Mouse (Mus musculus): ENCODE measurements around the gene Zfp750. TPM values are rescaled to one million over a fixed set of nuclear protein-coding genes. Genes with fewer than 3 reads are reported as not detected.
A peak's percentile ranks its signal among the peaks of the same experiment; 100 is the strongest.

Zfp750 gene
- total RNA-seq, 1 experiment from 2014 or later, result not detected

DNA sequence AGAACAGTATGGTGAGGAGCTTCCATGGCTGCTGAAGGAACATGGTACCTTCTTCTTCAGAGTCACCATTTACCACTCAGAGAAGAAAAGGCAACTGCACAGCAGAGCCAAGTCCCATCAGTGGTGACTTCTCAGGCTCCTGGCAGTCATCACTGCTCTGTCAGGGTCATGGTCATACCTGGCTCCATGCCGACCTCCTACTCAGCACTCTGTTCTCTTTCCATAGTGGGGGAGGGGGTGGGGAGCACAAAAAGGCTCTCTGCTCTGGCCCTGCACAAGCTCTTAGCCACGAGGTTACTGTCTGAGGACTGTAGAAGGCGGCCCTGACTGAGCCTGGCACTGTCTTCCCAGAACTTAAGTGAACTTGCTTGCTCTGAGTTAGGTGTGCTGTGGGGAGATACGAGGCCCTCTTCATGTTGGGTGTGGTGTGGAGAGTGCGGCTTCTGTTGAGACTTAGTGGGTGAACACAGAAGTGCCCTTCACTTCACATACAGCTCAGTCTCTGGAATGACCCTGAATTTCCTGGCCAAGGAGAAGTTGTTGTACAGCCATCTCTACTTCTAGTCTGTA lies 24.2 kb upstream of the Zfp750 start:
- ATAC-seq (replicated peaks; ENCODE audit: low read depth, poor library complexity, severe bottlenecking), result no peak; the same call in 1 of the 2 replicates

GRCm38 (mm10) chr11:121542471-121542870 lies 23.3 kb upstream of the Zfp750 start:
- no peak for ATAC-seq (replicated peaks; ENCODE audit: low read depth, poor library complexity, severe bottlenecking)

DNA sequence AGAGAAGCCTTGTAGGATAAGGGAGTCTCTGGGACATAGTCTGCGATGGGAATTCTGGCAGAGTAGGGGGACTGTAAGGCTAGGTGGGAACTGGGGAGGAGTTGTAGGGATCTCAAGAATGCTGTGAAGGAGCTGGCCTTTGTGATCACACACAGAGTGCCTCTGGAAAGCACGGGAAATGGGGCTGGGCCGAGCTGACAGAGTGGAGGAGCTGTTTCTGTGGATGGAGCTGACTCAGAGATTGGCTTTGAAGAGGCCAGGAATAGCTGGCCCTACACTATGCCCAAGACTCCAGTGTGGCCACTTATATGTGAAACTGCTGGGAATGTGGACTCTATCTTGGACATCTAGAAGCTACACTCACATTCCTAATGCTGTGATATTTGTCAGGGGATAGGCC lies 17.4 kb upstream of the Zfp750 start:
- no peak for ATAC-seq (replicated peaks; ENCODE audit: low read depth, poor library complexity, severe bottlenecking)

DNA sequence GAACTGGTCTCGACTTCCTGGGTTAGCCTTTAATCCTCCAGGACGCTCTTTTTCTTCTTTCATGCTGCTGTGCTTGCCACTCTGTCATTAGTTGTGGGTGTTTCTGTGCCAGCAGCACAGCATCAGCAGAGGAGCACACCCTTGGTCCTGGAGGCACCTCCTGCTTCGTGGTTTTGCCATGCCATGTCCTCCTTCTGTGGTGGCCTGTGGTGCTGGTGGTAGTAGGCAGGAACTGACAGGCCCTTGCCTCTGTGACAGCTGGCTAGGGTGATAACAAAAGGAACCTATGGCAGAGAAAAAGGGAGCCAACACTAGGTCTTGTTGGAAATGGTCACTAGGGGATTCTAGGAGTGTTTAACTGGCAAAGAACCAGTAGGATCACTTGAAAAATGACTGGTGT lies 10.6 kb upstream of the Zfp750 start:
- ATAC-seq (replicated peaks; ENCODE audit: low read depth, poor library complexity, severe bottlenecking), result peak; percentile 90

- ATAC-seq (replicated peaks; ENCODE audit: low read depth, poor library complexity, severe bottlenecking), result no peak
Observed at GRCm38 (mm10) chr11:121524191-121524590, 5.1 kb upstream of the Zfp750 start.

- 0 out of 2 replicates have a peak, but pooled peaks have one; percentile 7 for ATAC-seq (replicated peaks; ENCODE audit: low read depth, poor library complexity, severe bottlenecking)
Observed at GRCm38 (mm10) chr11:121522156-121522762, 3.1 kb upstream of the Zfp750 start.

DNA sequence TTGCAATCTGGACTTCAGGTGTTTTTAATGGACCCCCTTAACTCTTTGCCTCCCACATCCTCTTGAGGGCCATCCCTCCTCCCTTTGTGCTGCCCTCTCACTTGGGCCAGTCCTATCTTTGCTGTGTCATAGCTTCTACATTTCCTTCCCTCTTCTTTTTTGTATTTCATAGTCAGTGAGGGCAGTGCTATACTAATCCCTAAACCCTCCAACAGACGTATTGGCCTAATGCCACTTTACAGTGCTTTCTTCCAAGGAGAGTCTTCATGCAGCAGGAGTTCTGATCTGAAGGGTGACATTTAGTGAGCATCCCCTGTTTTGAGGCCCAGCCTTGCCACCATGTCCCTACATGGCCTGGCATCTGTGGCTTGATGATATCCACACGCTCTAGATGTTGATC lies 1.6 kb upstream of the Zfp750 start:
- ATAC-seq (replicated peaks; ENCODE audit: low read depth, poor library complexity, severe bottlenecking), result peak; percentile 39; the same call in 1 of the 2 replicates

GRCm38 (mm10) chr11:121519703-121520102 lies 570 bp upstream of the Zfp750 start:
- no peak for ATAC-seq (replicated peaks; ENCODE audit: low read depth, poor library complexity, severe bottlenecking)

DNA sequence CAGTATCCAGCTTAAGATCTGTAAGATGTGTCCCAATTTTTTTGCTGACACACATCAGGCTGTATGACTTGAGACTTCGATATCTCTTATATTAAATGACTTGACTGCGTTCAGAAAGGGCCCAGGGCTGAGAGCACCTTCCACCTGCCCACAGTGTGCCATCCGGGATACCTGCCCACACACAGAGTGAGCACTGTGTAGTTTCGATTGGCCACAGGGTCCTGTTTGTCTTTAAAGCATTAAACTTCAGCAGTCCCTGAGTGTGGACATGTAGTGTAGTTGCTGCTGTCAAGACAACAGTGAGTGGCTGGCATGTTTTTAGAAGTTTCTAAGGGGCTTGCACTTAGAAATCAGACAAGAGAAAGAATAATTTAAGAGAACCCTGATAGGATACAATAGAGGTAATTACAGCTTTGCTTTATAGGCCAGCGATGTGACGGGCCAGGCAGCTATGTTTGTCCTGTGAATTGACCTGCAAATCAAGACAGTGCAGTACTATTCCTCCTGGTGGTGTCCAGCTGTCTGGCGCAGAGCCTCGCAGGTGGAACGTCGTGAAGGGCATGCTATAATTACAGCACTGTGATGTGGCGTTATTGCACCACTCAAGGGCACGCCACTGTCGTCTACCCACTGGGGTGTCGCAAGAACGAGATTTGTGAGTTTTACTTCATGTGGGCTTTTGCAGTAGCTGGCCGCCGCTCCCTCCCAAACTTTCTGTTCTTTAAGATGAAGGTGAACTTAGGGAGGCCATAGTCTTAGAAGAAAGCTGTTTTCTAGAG lies 1.3 kb downstream of the Zfp750 start:
- ATAC-seq (replicated peaks; ENCODE audit: low read depth, poor library complexity, severe bottlenecking), result peak; percentile 39; the same call in 1 of the 2 replicates

DNA sequence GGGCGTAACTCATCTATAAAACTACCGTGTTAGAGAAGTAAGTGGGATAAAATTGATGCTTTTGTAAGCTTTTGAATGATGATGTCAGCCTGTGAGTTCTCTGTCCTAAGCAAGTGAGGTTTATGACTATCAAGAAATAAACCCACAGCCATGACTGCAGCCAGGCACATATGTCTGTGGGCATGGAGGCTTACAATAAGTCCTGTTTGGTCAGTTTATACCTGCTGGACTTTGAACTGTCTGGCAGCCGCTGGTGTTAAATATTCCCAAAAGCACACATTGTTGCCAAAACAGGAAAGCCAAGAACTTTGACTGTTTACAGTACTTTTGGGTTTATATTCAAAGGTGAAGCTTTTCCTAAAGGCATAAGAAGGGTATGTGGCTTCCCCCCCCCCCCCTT lies 2.2 kb downstream of the Zfp750 start:
- no peak for ATAC-seq (replicated peaks; ENCODE audit: low read depth, poor library complexity, severe bottlenecking)

GRCm38 (mm10) chr11:121515996-121516395 lies 3.1 kb downstream of the Zfp750 start:
- no peak for ATAC-seq (replicated peaks; ENCODE audit: low read depth, poor library complexity, severe bottlenecking)

GRCm38 (mm10) chr11:121512896-121513572 lies 6.1 kb downstream of the Zfp750 start:
- no peak for ATAC-seq (replicated peaks; ENCODE audit: low read depth, poor library complexity, severe bottlenecking)

DNA sequence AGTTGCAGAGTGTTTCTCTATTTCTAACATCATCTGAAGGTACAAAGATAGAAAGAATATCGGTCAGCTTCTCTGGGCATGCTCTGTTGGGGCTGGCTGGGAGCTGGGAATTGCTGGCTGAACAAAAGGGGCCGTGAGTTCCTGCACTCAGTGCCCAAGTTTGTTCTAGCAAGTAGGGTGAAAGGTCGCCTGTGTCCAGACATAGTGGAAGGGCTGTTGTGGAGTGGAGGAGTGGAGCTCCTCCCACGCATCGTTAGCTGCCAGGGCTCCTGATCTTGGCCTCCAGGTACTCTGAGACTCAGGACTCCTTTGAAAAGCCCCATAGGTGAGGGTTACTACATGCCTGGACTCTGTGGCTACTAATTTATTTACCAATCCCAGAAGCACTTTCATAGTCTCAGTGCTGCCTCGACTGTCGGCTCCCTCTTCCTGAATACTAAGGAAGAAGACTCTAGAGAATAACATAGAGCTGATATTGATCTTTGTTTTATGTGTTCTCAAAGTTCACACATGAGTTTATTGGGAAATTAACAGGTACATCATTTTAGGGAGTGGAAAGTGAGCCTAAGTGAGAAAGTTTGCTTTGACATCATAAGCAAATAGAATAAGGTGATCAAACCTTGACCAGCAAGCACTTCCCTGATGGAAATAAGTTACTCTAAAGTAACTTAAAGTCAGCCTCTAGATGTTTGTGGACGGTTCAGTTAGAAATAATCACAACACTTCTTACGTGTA lies 8.5 kb downstream of the Zfp750 start:
- no peak for ATAC-seq (replicated peaks; ENCODE audit: low read depth, poor library complexity, severe bottlenecking)

- no peak for ATAC-seq (replicated peaks; ENCODE audit: low read depth, poor library complexity, severe bottlenecking)
Observed at GRCm38 (mm10) chr11:121508478-121508877, 10.7 kb downstream of the Zfp750 start.

DNA sequence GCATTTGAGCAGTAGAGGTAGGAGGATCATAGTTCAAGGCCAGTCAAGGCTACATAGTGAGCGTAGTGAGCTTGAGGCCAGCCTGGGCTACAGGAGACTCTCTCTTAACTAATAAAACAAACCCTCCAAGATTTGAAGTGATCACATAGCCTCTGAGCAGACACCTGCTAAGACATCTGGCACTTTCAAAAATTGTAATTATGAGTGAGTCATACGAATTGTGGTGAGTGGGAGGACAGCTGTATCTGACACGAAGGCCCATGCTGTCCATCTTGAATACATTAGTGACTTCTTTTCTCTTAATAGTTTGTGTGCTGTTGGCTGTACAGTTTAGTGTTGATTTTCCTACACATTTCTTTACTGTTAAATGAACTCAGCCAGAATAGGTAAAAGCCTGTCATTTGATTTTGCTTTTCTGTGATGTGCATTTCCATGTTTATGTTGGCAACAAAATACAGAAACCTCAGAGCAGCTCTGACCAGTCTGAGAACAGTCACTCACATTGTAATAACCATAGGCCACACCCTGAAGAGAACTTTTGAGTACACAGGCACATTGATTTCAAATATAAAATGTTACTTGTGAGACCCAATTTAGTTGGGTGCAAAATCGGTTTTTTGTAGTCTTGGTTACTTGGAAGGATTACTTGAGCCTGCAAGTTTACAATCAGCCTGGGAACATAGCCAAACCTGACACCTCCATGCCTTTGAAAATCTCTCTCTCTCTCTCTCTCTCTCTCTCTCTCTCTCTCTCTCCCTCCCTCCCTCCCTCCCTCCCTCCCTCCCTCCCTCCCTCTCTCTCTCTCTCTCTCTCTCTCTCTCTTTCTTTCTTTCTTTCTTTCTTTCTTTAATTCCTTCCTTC lies 16.9 kb downstream of the Zfp750 start:
- no peak for ATAC-seq (replicated peaks; ENCODE audit: low read depth, poor library complexity, severe bottlenecking)

GRCm38 (mm10) chr11:121501525-121501924 lies 17.6 kb downstream of the Zfp750 start:
- no peak for ATAC-seq (replicated peaks; ENCODE audit: low read depth, poor library complexity, severe bottlenecking)

DNA sequence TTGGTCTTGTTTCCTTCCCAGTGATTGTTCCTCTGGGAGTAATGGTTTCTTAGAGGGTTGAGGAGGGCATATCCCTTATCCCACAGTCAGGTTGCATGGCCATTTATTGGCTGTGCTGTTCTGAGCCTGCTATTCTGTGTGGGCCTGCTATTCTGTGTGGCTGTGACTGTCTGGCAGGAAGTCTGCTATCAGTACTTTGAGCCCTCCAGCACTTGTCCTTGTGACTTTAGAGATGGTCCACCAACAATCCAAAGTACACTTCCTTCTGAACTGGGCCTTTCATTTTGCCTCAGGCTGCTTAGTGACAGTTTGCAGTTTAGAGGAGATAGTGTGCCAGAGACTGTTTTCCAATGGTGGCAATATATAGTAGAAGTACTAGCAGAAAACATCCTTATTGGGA lies 18.5 kb downstream of the Zfp750 start:
- 0 out of 2 replicates have a peak, but pooled peaks have one; percentile 36 for ATAC-seq (replicated peaks; ENCODE audit: low read depth, poor library complexity, severe bottlenecking)

- ATAC-seq (replicated peaks; ENCODE audit: low read depth, poor library complexity, severe bottlenecking), result no peak
Observed at GRCm38 (mm10) chr11:121490651-121491050, 28.5 kb downstream of the Zfp750 start.

- peak; percentile 83 for ATAC-seq (replicated peaks; ENCODE audit: low read depth, poor library complexity, severe bottlenecking)
Observed at GRCm38 (mm10) chr11:121485882-121486281, 33.3 kb downstream of the Zfp750 start.
